Mouse (Mus musculus) midbrain, embryonic 15.5 days (tissue): Measurements from ENCODE around the gene Galnt17. TPM values are rescaled to one million over a fixed set of nuclear protein-coding genes. Genes with fewer than 3 reads are reported as not detected.

Experiments used
- ATAC-seq: fragments of 200-750 bp; cut with Nextera tagmentation; replicated peaks from 2 replicates; pipeline ENCODE4 v1.8.0; 2017; ENCODE audit warnings: moderate TSS enrichment
- H3K27ac ChIP-seq: fragments of 300-500 bp; sonication (generic); 2 replicates; pipeline ENCODE4 v1.5.1; 2015; ENCODE audit warnings: mild to moderate bottlenecking, inconsistent platforms
- H3K27me3 ChIP-seq: fragments of 300-500 bp; sonication (generic); replicated peaks from 2 replicates; pipeline ENCODE4 v1.6.1; 2015; ENCODE audit warnings: inconsistent platforms
- H3K36me3 ChIP-seq: fragments of 300-500 bp; sonication (generic); replicated peaks from 2 replicates; pipeline ENCODE4 v1.6.1; 2015; ENCODE audit warnings: inconsistent platforms
- H3K4me1 ChIP-seq: fragments of 300-500 bp; sonication (generic); 2 replicates; pipeline ENCODE4 v1.6.1; 2015; ENCODE audit warnings: inconsistent platforms
- H3K4me2 ChIP-seq: fragments of 300-500 bp; sonication (generic); 2 replicates; pipeline ENCODE4 v1.6.1; 2015; ENCODE audit warnings: inconsistent platforms, mild to moderate bottlenecking, moderate library complexity
- H3K4me3 ChIP-seq: fragments of 300-500 bp; sonication (generic); 2 replicates; pipeline ENCODE4 v1.5.1; 2015; ENCODE audit warnings: mild to moderate bottlenecking, inconsistent platforms
- H3K9ac ChIP-seq: fragments of 300-500 bp; sonication (generic); 2 replicates; pipeline ENCODE4 v1.6.1; 2015; ENCODE audit warnings: mild to moderate bottlenecking, inconsistent platforms
- H3K9me3 ChIP-seq: fragments of 300-500 bp; sonication (generic); 2 replicates; pipeline ENCODE4 v1.6.1; 2016; ENCODE audit warnings: inconsistent platforms
- WGBS: fragments of 180-500 bp; shearing (Covaris S2); methylation state at CpG from one replicate; pipeline ENCODE4 v1.1.7; 2015; ENCODE audit warnings: mixed read lengths; 5-methylcytosine and 5-hydroxymethylcytosine counted together
- polyA plus RNA-seq: library from polyadenylated mRNA; unstranded; fragments of >200 nt; fragmentation: Nextera tagmentation; extraction: Ambion mirVana; gene quantifications from 2 replicates; pipeline ENCODE4 v1.2.1, GENCODE M21; 2015

Galnt17 gene
- polyA plus RNA-seq, 1 experiment from 2014 or later: 7.5 TPM

DNA sequence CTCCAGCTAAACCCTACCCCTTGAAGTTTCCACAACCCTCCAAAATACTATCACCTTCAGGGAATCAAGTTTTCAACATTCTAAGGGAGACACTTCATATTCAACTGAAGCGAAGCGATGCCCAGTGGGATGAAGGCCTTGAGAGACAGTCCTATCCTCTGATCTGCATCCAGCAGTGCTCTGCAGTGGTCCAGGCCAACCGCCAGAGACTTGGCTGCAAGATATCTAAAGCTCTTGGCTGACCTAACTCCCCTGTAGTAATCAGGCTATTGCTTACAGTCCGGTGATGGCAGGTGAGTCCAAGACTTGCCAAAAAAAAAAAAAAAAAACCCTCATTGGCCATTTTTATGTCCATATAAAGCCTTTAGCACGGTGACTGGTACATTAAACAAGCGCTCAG, 21.2 kb downstream of the Galnt17 start:
- Histone ChIP-seq H3K4me2 (no peak overlapping the region), H3K36me3 (no peaks in the 10 kb centered on the region), H3K9me3 (no peaks in the 10 kb centered on the region), H3K4me3 (no peak overlapping the region), H3K27me3 (no peaks in the 10 kb centered on the region), H3K9ac (no peak overlapping the region), H3K27ac (no peak overlapping the region), H3K4me1 (no peaks in the 10 kb centered on the region)
- no peak for ATAC-seq
- WGBS: 90% methylated on average over 6 of the region's 6 CpGs

DNA sequence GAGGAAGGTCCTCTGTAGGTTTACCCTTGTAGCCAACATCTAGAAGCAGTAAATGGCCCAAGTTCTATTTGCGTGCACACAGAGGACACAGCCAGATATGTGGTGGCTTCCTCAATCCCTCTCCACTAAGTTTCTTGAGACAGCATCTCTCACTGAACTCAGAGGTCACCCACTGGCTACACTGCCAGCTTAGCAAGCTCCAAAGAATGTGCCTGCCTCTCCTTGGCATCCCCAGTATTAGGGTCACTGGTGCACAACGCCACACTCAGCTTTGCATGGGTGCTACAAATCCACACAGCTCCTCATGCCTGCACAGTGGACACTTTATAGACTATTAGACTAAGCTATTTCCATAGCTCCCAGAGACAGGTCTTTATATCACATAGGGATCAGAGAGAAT, 21.6 kb downstream of the Galnt17 start:
- no peak for ATAC-seq
- Histone ChIP-seq H3K9me3 (no peaks in the 10 kb centered on the region), H3K27ac (no peak overlapping the region), H3K4me3 (no peak overlapping the region), H3K27me3 (no peaks in the 10 kb centered on the region), H3K9ac (no peak overlapping the region), H3K36me3 (no peaks in the 10 kb centered on the region), H3K4me2 (no peak overlapping the region), H3K4me1 (no peaks in the 10 kb centered on the region)
- 96% methylated on average over 2 of the region's 2 CpGs for WGBS

DNA sequence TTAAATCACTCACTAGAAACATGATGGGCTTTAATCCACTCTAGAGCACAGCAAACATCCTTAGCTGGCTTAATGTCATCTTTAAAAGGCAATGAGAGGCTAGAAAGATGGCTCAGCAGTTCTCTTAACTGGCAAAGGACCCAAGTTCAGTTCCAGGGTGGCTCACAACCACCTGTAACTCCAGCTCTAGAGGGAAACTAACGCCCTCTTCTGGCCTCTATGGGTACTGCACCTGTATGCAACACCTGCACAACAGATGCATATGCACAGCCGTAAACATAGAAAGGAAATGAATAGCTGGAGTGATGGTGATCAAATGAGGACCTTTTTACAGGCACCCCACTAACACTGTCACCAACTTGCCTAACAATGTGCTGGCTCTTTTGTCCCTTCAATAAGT, 27.9 kb downstream of the Galnt17 start:
- H3K27me3 ChIP-seq: no peaks in the 10 kb centered on the region
- H3K36me3 ChIP-seq: no peaks in the 10 kb centered on the region
- 59% methylated on average over 2 of the region's 2 CpGs for WGBS
- no peak overlapping the region for H3K27ac ChIP-seq
- no peak for ATAC-seq
- H3K9me3 ChIP-seq: no peaks in the 10 kb centered on the region
- H3K4me3 ChIP-seq: no peak overlapping the region
- H3K4me2 ChIP-seq: no peak overlapping the region
- no peak overlapping the region for H3K9ac ChIP-seq
- peaks cover 2% of the 10 kb centered on the region; the same call in 1 of the 2 replicates for H3K4me1 ChIP-seq

DNA sequence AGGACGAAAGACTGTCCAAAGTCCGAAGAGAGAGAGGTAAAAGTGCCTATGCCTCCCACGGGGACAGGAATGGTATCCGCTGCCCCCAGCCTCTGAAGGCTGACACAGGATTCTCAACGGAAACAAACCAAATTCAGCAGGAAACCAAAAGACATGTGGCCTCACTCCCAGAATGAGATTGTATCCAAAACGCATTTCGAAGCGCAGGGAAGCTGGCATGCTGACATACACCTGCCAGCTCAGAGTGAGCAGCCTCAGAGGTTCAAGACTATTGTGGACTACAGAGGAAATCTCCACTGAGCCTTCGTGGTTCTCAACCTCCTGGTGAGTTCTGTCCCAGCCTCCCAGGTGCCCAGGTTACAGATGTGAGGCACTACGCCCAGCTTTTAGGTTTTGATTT, 29.0 kb downstream of the Galnt17 start:
- Histone ChIP-seq H3K27me3 (no peaks in the 10 kb centered on the region), H3K27ac (no peak overlapping the region), H3K36me3 (no peaks in the 10 kb centered on the region), H3K4me3 (no peak overlapping the region), H3K9me3 (no peaks in the 10 kb centered on the region), H3K4me2 (no peak overlapping the region), H3K4me1 (peaks cover 2% of the 10 kb centered on the region; the same call in 1 of the 2 replicates), H3K9ac (no peak overlapping the region)
- 83% methylated on average over 10 of the region's 10 CpGs for WGBS
- ATAC-seq: no peak

DNA sequence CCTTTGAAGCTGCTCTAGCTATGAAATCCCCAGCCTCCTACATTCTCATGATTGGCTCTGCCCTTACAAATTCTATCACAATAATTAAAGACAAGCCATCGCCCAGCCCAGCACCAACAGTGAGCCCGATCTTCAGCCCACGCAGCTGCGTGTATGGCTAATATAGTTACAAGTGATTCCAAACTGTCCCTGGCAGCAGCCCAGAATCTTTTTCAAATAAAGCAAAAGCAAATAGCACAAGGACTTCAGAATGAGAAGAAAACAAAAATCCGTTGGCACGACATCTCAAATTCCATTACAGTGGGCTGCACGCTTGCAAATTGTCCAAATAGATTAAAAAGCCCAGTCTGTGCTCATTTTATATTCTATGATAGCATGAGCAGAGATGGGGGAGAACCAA, 31.1 kb downstream of the Galnt17 start:
- H3K9me3 ChIP-seq: no peaks in the 10 kb centered on the region
- no peak for ATAC-seq
- H3K4me1 ChIP-seq: peaks cover 2% of the 10 kb centered on the region; the same call in 1 of the 2 replicates
- no peaks in the 10 kb centered on the region for H3K36me3 ChIP-seq
- H3K27me3 ChIP-seq: no peaks in the 10 kb centered on the region
- no peak overlapping the region for H3K4me2 ChIP-seq
- H3K4me3 ChIP-seq: no peak overlapping the region
- 61% methylated on average over 7 of the region's 7 CpGs for WGBS
- H3K9ac ChIP-seq: no peak overlapping the region
- no peak overlapping the region for H3K27ac ChIP-seq

DNA sequence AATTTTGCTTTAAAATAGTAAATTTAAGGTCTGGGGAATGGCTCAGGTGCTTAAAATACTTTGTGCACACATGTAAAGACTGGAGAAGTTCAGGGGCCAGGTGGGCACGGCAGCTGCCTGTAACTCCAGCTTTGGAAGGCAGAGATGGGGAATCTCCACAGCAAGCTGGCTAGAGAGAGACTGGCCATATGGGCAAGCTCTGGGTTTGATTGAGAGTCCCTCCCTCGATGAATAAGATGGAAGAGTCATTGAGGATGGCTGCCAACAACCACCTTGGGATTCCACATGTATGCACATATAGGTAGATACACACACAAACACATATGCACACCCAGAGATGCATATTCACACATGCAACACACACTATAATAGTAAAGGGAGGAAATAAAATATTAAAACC, 42.0 kb downstream of the Galnt17 start:
- no peaks in the 10 kb centered on the region for H3K27me3 ChIP-seq
- H3K9me3 ChIP-seq: no peaks in the 10 kb centered on the region
- no peak for ATAC-seq
- WGBS: 81% methylated on average over 2 of the region's 2 CpGs
- no peak overlapping the region for H3K9ac ChIP-seq
- no peak overlapping the region for H3K4me3 ChIP-seq
- no peak overlapping the region for H3K4me2 ChIP-seq
- no peaks in the 10 kb centered on the region for H3K4me1 ChIP-seq
- H3K36me3 ChIP-seq: no peaks in the 10 kb centered on the region
- H3K27ac ChIP-seq: no peak overlapping the region

DNA sequence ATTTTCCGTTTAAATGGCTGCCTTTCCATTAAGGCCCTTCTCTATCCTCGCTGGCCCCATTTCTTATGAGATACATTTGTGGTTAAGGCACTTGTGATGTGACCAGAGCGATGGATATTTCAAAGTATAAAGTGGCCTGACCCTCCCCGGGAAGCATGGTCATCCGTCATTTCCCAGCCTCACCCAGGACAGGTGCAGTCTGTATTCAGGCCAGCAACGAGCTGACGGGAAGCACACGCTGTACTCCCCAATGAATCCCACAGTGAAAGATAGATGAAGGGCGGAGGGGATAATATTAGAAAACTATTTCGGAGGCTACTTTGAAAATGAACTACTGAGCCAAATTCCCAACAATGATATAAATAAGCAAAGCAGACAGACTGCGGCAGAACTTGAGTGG, 44.2 kb downstream of the Galnt17 start:
- Histone ChIP-seq H3K27ac (no peak overlapping the region), H3K9ac (no peak overlapping the region), H3K4me3 (no peak overlapping the region), H3K27me3 (no peaks in the 10 kb centered on the region), H3K36me3 (no peaks in the 10 kb centered on the region), H3K4me2 (no peak overlapping the region), H3K4me1 (no peaks in the 10 kb centered on the region), H3K9me3 (no peaks in the 10 kb centered on the region)
- WGBS: 86% methylated on average over 11 of the region's 11 CpGs
- no peak for ATAC-seq

DNA sequence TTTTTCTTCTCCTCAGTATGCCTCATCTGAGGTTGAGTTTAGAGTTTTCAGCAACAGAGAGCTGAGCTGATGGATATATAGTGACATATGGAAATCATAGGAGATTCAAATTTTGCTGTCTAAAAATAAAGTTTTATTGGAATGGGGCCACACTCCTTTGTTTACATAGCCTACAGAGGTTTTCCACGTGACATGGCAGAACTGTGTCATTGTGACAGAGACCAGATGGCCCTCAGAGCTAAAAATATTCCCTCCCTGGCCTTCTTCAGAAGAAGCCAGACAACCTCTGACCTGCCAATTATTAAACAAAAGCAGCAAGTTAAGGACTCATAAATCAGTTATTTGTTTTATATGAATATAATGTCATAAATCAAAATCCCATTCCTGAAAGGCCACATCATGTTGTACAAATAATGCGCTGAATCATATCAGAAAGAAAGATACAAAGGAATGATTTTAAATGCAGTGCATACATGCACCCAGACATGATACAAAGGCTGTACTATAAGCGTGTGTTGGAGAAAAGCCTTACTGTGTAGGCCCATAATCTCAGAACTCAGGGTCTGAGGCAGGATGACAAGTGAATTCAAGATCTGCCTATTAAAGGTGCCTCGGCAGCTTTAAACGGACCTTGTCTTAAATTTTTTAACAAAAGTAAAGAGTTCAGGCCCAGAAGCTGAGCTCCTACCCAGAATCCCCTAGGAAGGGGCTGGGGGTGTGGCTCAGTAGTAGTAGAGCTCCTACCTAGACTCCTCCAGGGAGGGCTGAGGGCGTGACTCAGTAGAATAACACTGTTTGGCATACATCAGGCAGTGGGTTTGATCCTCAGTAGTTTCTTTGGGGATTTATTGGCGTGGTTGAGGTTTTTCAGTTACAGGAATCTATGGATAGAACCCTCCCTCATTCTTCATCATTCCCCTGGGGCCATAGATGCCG, 57.3 kb downstream of the Galnt17 start:
- Histone ChIP-seq H3K4me1 (no peaks in the 10 kb centered on the region), H3K4me2 (no peak overlapping the region), H3K4me3 (no peak overlapping the region), H3K9ac (no peak overlapping the region), H3K36me3 (no peaks in the 10 kb centered on the region), H3K9me3 (no peaks in the 10 kb centered on the region), H3K27me3 (no peaks in the 10 kb centered on the region), H3K27ac (no peak overlapping the region)
- WGBS: 84% methylated on average over 8 of the region's 8 CpGs
- ATAC-seq: no peak

DNA sequence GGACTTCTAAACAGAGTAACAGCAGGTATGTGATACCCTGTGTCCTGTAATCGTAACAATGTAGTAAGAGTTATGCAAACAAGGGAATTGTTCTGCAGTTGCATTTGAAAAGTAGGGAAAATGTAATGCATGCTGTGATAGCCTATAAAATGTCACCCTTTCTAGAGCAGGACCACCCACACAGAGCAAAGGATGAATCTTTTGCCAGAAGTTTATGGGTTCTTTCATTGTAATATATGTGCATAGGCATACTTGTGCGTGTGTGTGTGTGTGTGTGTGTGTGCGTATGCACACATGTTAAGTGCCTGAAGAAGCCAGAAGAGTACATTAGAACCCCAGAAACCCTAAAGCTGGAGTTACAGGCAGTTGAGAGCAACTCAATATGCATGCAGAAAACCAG, 59.9 kb downstream of the Galnt17 start:
- H3K27ac ChIP-seq: no peak overlapping the region
- no peaks in the 10 kb centered on the region for H3K36me3 ChIP-seq
- H3K9ac ChIP-seq: no peak overlapping the region
- no peaks in the 10 kb centered on the region for H3K9me3 ChIP-seq
- no peak overlapping the region for H3K4me2 ChIP-seq
- H3K4me3 ChIP-seq: no peak overlapping the region
- 93% methylated on average over 3 of the region's 3 CpGs for WGBS
- no peaks in the 10 kb centered on the region for H3K27me3 ChIP-seq
- no peak for ATAC-seq
- no peaks in the 10 kb centered on the region for H3K4me1 ChIP-seq

DNA sequence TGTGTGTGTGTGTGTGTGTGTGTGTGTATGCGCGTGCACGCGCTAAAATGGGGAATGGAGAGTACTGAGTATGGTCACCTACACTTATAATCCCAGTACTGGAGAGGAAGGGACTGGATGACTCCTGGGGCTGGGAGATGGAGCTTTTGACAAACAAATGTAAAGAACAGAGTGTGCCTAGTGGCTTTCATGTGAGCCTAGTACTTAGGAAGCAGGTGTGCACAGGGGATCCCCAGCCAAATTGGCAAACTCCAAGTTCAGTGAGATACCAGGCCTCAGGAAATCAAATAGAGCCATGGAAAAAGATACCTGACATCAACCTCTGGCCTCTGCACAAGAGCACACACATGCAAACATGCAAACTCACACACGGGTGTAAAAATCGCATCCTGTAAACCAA, 61.7 kb downstream of the Galnt17 start:
- Histone ChIP-seq H3K9ac (no peak overlapping the region), H3K4me1 (no peaks in the 10 kb centered on the region), H3K27me3 (no peaks in the 10 kb centered on the region), H3K9me3 (no peaks in the 10 kb centered on the region), H3K27ac (no peak overlapping the region), H3K36me3 (no peaks in the 10 kb centered on the region), H3K4me2 (no peak overlapping the region), H3K4me3 (no peak overlapping the region)
- WGBS: 96% methylated on average over 6 of the region's 6 CpGs
- ATAC-seq: no peak

DNA sequence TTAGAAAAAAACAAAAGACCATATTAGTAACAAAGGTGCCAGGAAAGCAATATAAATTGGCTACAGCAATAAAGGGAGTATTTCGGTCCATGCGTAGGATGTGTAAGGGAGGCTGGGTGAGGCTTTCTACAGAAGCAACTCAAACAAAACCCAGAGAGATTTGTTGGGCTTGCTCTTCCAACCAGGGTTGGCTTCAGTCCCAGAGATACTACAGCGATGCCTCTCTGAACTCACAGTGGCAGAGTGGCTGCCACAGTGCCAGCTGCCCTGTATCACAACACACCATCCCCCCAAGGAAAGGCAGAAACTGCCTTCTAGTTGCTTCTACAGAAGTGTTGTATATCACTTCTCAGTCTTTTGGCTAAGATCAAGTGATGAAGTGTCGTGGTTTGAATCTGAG, 66.6 kb downstream of the Galnt17 start:
- 80% methylated on average over 4 of the region's 4 CpGs for WGBS
- Histone ChIP-seq H3K27ac (no peak overlapping the region), H3K27me3 (no peaks in the 10 kb centered on the region), H3K36me3 (no peaks in the 10 kb centered on the region), H3K9me3 (no peaks in the 10 kb centered on the region), H3K9ac (no peak overlapping the region), H3K4me1 (no peaks in the 10 kb centered on the region), H3K4me3 (no peak overlapping the region), H3K4me2 (no peak overlapping the region)
- ATAC-seq: no peak

DNA sequence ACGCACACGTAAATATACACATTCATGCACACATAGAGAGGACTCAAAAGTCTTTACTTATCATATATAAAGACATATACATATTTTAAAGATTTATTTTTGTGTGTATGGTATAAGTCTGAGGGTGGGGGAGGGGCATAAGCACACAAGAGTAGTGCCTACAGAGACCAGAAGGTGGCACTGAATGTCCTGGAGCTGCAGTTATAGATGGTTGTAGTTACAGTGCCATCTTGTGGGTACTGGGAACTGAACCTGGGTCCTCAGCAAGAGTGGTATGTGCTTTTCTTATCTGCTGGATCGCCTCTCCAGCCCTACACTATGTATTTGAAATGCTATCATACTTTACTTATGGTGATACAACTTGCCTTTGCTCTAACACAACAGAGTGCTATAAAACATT, 68.5 kb downstream of the Galnt17 start:
- H3K27me3 ChIP-seq: no peaks in the 10 kb centered on the region
- H3K9me3 ChIP-seq: no peaks in the 10 kb centered on the region
- WGBS: 97% methylated on average over 3 of the region's 3 CpGs
- H3K27ac ChIP-seq: no peak overlapping the region
- no peak overlapping the region for H3K4me2 ChIP-seq
- no peak overlapping the region for H3K9ac ChIP-seq
- no peak overlapping the region for H3K4me3 ChIP-seq
- H3K4me1 ChIP-seq: no peaks in the 10 kb centered on the region
- H3K36me3 ChIP-seq: no peaks in the 10 kb centered on the region
- no peak for ATAC-seq

DNA sequence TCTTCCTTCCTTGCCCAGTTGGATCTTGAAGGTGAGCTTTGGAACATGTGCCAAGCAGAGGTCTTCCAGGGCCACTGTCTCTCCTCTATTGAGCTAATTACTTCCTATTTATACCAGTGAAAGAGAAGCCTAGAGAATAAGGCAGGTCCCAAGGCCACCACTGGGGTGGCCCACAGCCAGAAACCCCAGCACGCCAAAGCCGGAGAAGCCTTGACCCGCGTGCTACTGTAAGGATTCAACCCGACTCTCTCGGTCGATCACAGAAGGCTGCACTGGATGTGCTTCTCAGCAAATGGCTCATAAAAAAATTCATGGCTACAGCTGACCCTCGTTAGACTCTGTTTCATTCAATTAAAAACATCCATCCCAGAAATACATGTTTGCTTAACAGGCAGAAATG, 71.4 kb downstream of the Galnt17 start:
- no peak overlapping the region for H3K4me2 ChIP-seq
- H3K9me3 ChIP-seq: no peaks in the 10 kb centered on the region
- whole genome bisulfite sequencing: 87% methylated on average over 8 of the region's 8 CpGs
- H3K9ac ChIP-seq: no peak overlapping the region
- no peak overlapping the region for H3K4me3 ChIP-seq
- ATAC-seq: no peak
- H3K27ac ChIP-seq: no peak overlapping the region
- H3K36me3 ChIP-seq: no peaks in the 10 kb centered on the region
- H3K4me1 ChIP-seq: no peaks in the 10 kb centered on the region
- no peaks in the 10 kb centered on the region for H3K27me3 ChIP-seq
